Mouse (Mus musculus) bone marrow macrophage, adult 2 months (primary cell): Measurements from ENCODE around the gene Nav2.

Source experiments
- CTCF ChIP-seq: IDR thresholded peaks from 2 replicates; pipeline ENCODE4 v1.5.1; 2012; ENCODE audit warnings: low read depth, mild to moderate bottlenecking, low read length, moderate library complexity
- POLR2A ChIP-seq: IDR thresholded peaks from 2 replicates; pipeline ENCODE4 v1.6.1; 2012; ENCODE audit warnings: mild to moderate bottlenecking, low read depth, low read length, borderline replicate concordance

GRCm38 (mm10) chr7:49369006-49369405 is 460.5 kb downstream of the Nav2 start:
- TF ChIP-seq CTCF (no peak), POLR2A (no peak)
